Comparison of ENCODE assay signal across 26 mouse cellular contexts in genomic region chr1:193289914-193290313, GRCm38 (mm10). TPM values are rescaled to one million over a fixed set of nuclear protein-coding genes. Genes with fewer than 3 reads are reported as not detected.
DNase-seq lines count a peak whose midpoint lies in the region; ATAC-seq lines count a peak whose summit lies in the region.
"Had no signal": no experiment of that assay in that cellular context is flagged by ENCODE, and none has a peak within 500 bp of the region (broad histone marks: within the 10 kb centered on the region; RNA-seq: fewer than 3 reads in every experiment).

No protein-coding gene starts in this region.

- H3K27me3 ChIP-seq in kidney, embryonic 14.5 days (ENCODE audit: control insufficient read depth, insufficient read depth, low read length) = no peaks in the 10 kb centered on the region
- H3K27me3 ChIP-seq in liver, embryonic 12.5 days (replicated peaks) = no peaks in the 10 kb centered on the region
- no peaks in the 10 kb centered on the region for H3K27me3 ChIP-seq in liver, embryonic 15.5 days
- H3K27me3 ChIP-seq: forebrain, embryonic 15.5 days; heart, embryonic 13.5 days; limb, embryonic 12.5 days; megakaryocyte, embryonic 14.5 days; midbrain, embryonic 13.5 days; neural tube, embryonic 12.5 days had no signal

- H3K4me2 ChIP-seq in kidney, embryonic 14.5 days (replicated peaks; ENCODE audit: low read depth, low read length) = no peak overlapping the region
- no peak overlapping the region for H3K4me2 ChIP-seq in liver, embryonic 12.5 days
- no peak overlapping the region for H3K4me2 ChIP-seq in liver, embryonic 15.5 days
- H3K4me2 ChIP-seq: forebrain, embryonic 15.5 days; heart, embryonic 13.5 days; limb, embryonic 12.5 days; lung, embryonic 14.5 days; midbrain, embryonic 13.5 days; neural tube, embryonic 12.5 days had no signal

- no peak for ATAC-seq in kidney, embryonic 14.5 days (ENCODE audit: low FRiP score, low TSS enrichment)
- ATAC-seq in liver, embryonic 12.5 days = 0 out of 2 replicates have a peak, but pooled peaks have one; percentile 37
- ATAC-seq in liver, embryonic 15.5 days (ENCODE audit: insufficient read depth) = peak; percentile 45; the same call in 1 of the 2 replicates
- ATAC-seq in megakaryocyte progenitor cell, adult 5-6 weeks (replicated peaks; ENCODE audit: poor library complexity) = no peak
- ATAC-seq: CD4-positive, CD25-positive, alpha-beta regulatory T cell, adult 4 months; forebrain, embryonic 15.5 days; hindbrain, postnatal 0 days; midbrain, embryonic 13.5 days had no signal

- H3K27ac ChIP-seq in kidney, embryonic 14.5 days (ENCODE audit: low read depth, low read length) = no peak overlapping the region
- no peak overlapping the region for H3K27ac ChIP-seq in liver, embryonic 12.5 days
- no peak overlapping the region for H3K27ac ChIP-seq in liver, embryonic 15.5 days (replicated peaks)
- H3K27ac ChIP-seq: embryonic facial prominence, embryonic 10.5 days; forebrain, embryonic 15.5 days; heart, embryonic 13.5 days; hindbrain, postnatal 0 days; kidney, postnatal 0 days; limb, embryonic 12.5 days; midbrain, embryonic 13.5 days; neural tube, embryonic 12.5 days had no signal

- H3K9me3 ChIP-seq in kidney, embryonic 14.5 days (ENCODE audit: control insufficient read depth, low read length) = no peaks in the 10 kb centered on the region
- H3K9me3 ChIP-seq in liver, embryonic 12.5 days (replicated peaks) = no peaks in the 10 kb centered on the region
- no peaks in the 10 kb centered on the region for H3K9me3 ChIP-seq in liver, embryonic 15.5 days (replicated peaks)
- H3K9me3 ChIP-seq: embryonic facial prominence, embryonic 10.5 days; forebrain, embryonic 15.5 days; heart, embryonic 13.5 days; limb, embryonic 12.5 days; megakaryocyte, embryonic 14.5 days; midbrain, embryonic 13.5 days; neural tube, embryonic 12.5 days had no signal

- WGBS in kidney, embryonic 14.5 days = 84% methylated on average over 5 of the region's 5 CpGs
- 75% methylated on average over 5 of the region's 5 CpGs for WGBS in liver, embryonic 12.5 days (ENCODE audit: insufficient replicate concordance)
- WGBS in liver, embryonic 15.5 days (ENCODE audit: insufficient replicate concordance) = 54% methylated on average over 5 of the region's 5 CpGs

- H3K4me3 ChIP-seq in kidney, embryonic 14.5 days (ENCODE audit: low read length) = no peak overlapping the region
- H3K4me3 ChIP-seq in liver, embryonic 12.5 days = no peak overlapping the region
- H3K4me3 ChIP-seq in liver, embryonic 15.5 days (replicated peaks) = no peak overlapping the region
- H3K4me3 ChIP-seq: embryonic facial prominence, embryonic 10.5 days; forebrain, embryonic 15.5 days; heart, embryonic 13.5 days; limb, embryonic 12.5 days; megakaryocyte, embryonic 14.5 days; midbrain, embryonic 13.5 days; neural tube, embryonic 12.5 days had no signal

- no peaks in the 10 kb centered on the region for H3K4me1 ChIP-seq in kidney, embryonic 14.5 days (ENCODE audit: control insufficient read depth, insufficient read depth, low read length)
- H3K4me1 ChIP-seq in liver, embryonic 12.5 days = no peaks in the 10 kb centered on the region
- H3K4me1 ChIP-seq in liver, embryonic 15.5 days (replicated peaks) = no peaks in the 10 kb centered on the region
- H3K4me1 ChIP-seq: embryonic facial prominence, embryonic 10.5 days; forebrain, embryonic 15.5 days; heart, embryonic 13.5 days; limb, embryonic 12.5 days; megakaryocyte, embryonic 14.5 days; midbrain, embryonic 13.5 days; neural tube, embryonic 12.5 days had no signal

- no peaks in the 10 kb centered on the region for H3K36me3 ChIP-seq in kidney, embryonic 14.5 days (ENCODE audit: control insufficient read depth, insufficient read depth, low read length)
- no peaks in the 10 kb centered on the region for H3K36me3 ChIP-seq in liver, embryonic 12.5 days
- no peaks in the 10 kb centered on the region for H3K36me3 ChIP-seq in liver, embryonic 15.5 days (replicated peaks)
- H3K36me3 ChIP-seq: embryonic facial prominence, embryonic 10.5 days; forebrain, embryonic 15.5 days; heart, embryonic 13.5 days; limb, embryonic 12.5 days; midbrain, embryonic 13.5 days; neural tube, embryonic 12.5 days had no signal

- no peak overlapping the region for H3K9ac ChIP-seq in kidney, embryonic 14.5 days (ENCODE audit: low read depth, low read length)
- H3K9ac ChIP-seq in liver, embryonic 12.5 days = no peak overlapping the region
- no peak overlapping the region for H3K9ac ChIP-seq in liver, embryonic 15.5 days
- H3K9ac ChIP-seq: forebrain, embryonic 15.5 days; heart, embryonic 13.5 days; limb, embryonic 12.5 days; lung, embryonic 14.5 days; midbrain, embryonic 13.5 days; neural tube, embryonic 12.5 days had no signal

- peak; percentile 74 for DNase-seq in kidney, adult 11 months
- no peak for DNase-seq in liver
- no peak for DNase-seq in urinary bladder, postnatal 25 days (ENCODE audit: low spot score)
- DNase-seq: cerebellum, adult 11 months; cerebellum, adult 9-11 months; gastrocnemius, postnatal 14 days; heart, adult 18-20 months; heart, postnatal 14 days; lung, embryonic 14.5 days; right cerebral cortex, postnatal 14 days; thymus, postnatal 25 days had no signal

RNA-seq across cellular contexts. Expression of gene G0s2, which starts 16.9 kb away (rescaled TPM):
- 17.9 and 26.5 TPM in 2 replicates for polyA plus RNA-seq in kidney, embryonic 14.5 days (2014; fragmentation: Nextera tagmentation; extraction: Ambion mirVana)
- polyA plus RNA-seq in liver, embryonic 12.5 days (2016; fragmentation: Nextera tagmentation; extraction: Ambion mirVana) = 23.8 and 27.0 TPM in 2 replicates
- 105 and 146 TPM in 2 replicates for polyA plus RNA-seq in liver, embryonic 15.5 days (2015; fragmentation: Nextera tagmentation; extraction: Ambion mirVana)
- 9.3 and 11.9 TPM in 2 replicates for total RNA-seq in megakaryocyte progenitor cell, adult 5-6 weeks (2015)
- 14.2 and 27.8 TPM in 2 replicates for total RNA-seq in megakaryocyte progenitor cell, adult 5-6 weeks (2017)

RNA-seq across cellular contexts. Expression of gene Hsd11b1, which starts 26.0 kb away (rescaled TPM):
- 0.46 and 1.6 TPM in 2 replicates for polyA plus RNA-seq in kidney, embryonic 14.5 days (2014; fragmentation: Nextera tagmentation; extraction: Ambion mirVana)
- polyA plus RNA-seq in liver, embryonic 12.5 days (2016; fragmentation: Nextera tagmentation; extraction: Ambion mirVana) = 0.89 and 1.2 TPM in 2 replicates
- polyA plus RNA-seq in liver, embryonic 15.5 days (2015; fragmentation: Nextera tagmentation; extraction: Ambion mirVana) = 12.7 and 19.5 TPM in 2 replicates
- 74.0 and 84.4 TPM in 2 replicates for total RNA-seq in megakaryocyte progenitor cell, adult 5-6 weeks (2015)
- total RNA-seq in megakaryocyte progenitor cell, adult 5-6 weeks (2017) = 34.5 and 39.9 TPM in 2 replicates
- polyA plus RNA-seq: hindbrain, embryonic 11.5 days; midbrain, embryonic 13.5 days; neural tube, embryonic 12.5 days had no signal

Comparison
In these comparisons a context has a peak if more than half of its experiments do, and no peak if none do; other contexts are left out.
1. ATAC-seq: peak in liver, embryonic 12.5 days (single experiment) and liver, embryonic 15.5 days (single experiment); none in kidney, embryonic 14.5 days (single experiment) and megakaryocyte progenitor cell, adult 5-6 weeks (single experiment).